Mouse (Mus musculus): Measurements from ENCODE around the gene Eif5.
A peak's percentile ranks its signal among the peaks of the same experiment; 100 is the strongest.
"Not testable (repeated sequence)": the region's sequence is repeated elsewhere in the genome, so short reads cannot be mapped to it uniquely, and the experiment has no call there.

The Eif5 gene

GRCm38 (mm10) chr12:111537796-111538291 lies at the start of gene Eif5:
TSS of gene Eif5 (plus strand) at chr12:111538016.
- DNase-seq (ENCODE audit: low read depth) = peak; percentile 99

GRCm38 (mm10) chr12:111489261-111489865 lies 48.5 kb upstream of the Eif5 start:
- DNase-seq (ENCODE audit: low read depth) = no peak

- DNase-seq (ENCODE audit: low read depth) = no peak
Measured at GRCm38 (mm10) chr12:111494931-111495330, 42.9 kb upstream of the Eif5 start.

GRCm38 (mm10) chr12:111497076-111497475 lies 40.7 kb upstream of the Eif5 start:
- peak; percentile 17 for DNase-seq (ENCODE audit: low read depth)

- DNase-seq (ENCODE audit: low read depth) = no peak
Measured at GRCm38 (mm10) chr12:111499617-111500016, 38.2 kb upstream of the Eif5 start.

- no peak for DNase-seq (ENCODE audit: low read depth)
Measured at GRCm38 (mm10) chr12:111500725-111501124, 37.1 kb upstream of the Eif5 start.

GRCm38 (mm10) chr12:111503063-111503567 lies 34.7 kb upstream of the Eif5 start:
- no peak for DNase-seq (ENCODE audit: low read depth)

- DNase-seq (ENCODE audit: low read depth) = no peak
Measured at GRCm38 (mm10) chr12:111503571-111503970, 34.2 kb upstream of the Eif5 start.

- peak; percentile 63 for DNase-seq (ENCODE audit: low read depth)
Measured at GRCm38 (mm10) chr12:111504904-111505303, 32.9 kb upstream of the Eif5 start.

- no peak for DNase-seq (ENCODE audit: low read depth)
Measured at GRCm38 (mm10) chr12:111507001-111507400, 30.8 kb upstream of the Eif5 start.

GRCm38 (mm10) chr12:111507962-111508361 lies 29.9 kb upstream of the Eif5 start:
- no peak for DNase-seq (ENCODE audit: low read depth)

GRCm38 (mm10) chr12:111508438-111508837 lies 29.4 kb upstream of the Eif5 start:
- not testable (repeated sequence) for DNase-seq (ENCODE audit: low read depth)

- no peak for DNase-seq (ENCODE audit: low read depth)
Measured at GRCm38 (mm10) chr12:111512572-111513063, 25.2 kb upstream of the Eif5 start.

- DNase-seq (ENCODE audit: low read depth) = no peak
Measured at GRCm38 (mm10) chr12:111513673-111514072, 24.1 kb upstream of the Eif5 start.

GRCm38 (mm10) chr12:111514231-111514792 lies 23.5 kb upstream of the Eif5 start:
- no peak for DNase-seq (ENCODE audit: low read depth)

- DNase-seq (ENCODE audit: low read depth) = peak; percentile 9
Measured at GRCm38 (mm10) chr12:111514874-111515649, 22.8 kb upstream of the Eif5 start.

- no peak for DNase-seq (ENCODE audit: low read depth)
Measured at GRCm38 (mm10) chr12:111515920-111516319, 21.9 kb upstream of the Eif5 start.

- DNase-seq (ENCODE audit: low read depth) = peak; percentile 9
Measured at GRCm38 (mm10) chr12:111516826-111517225, 21.0 kb upstream of the Eif5 start.

GRCm38 (mm10) chr12:111517901-111518300 lies 19.9 kb upstream of the Eif5 start:
- no peak for DNase-seq (ENCODE audit: low read depth)

GRCm38 (mm10) chr12:111518391-111518790 lies 19.4 kb upstream of the Eif5 start:
- DNase-seq (ENCODE audit: low read depth) = no peak

- no peak for DNase-seq (ENCODE audit: low read depth)
Measured at GRCm38 (mm10) chr12:111519821-111520220, 18.0 kb upstream of the Eif5 start.

- no peak for DNase-seq (ENCODE audit: low read depth)
Measured at GRCm38 (mm10) chr12:111520994-111521393, 16.8 kb upstream of the Eif5 start.

GRCm38 (mm10) chr12:111524469-111524868 lies 13.3 kb upstream of the Eif5 start:
- no peak for DNase-seq (ENCODE audit: low read depth)

Measured in naive thymus-derived CD4-positive, alpha-beta T cell, adult 2 months (primary cell).